Mouse (Mus musculus) kidney, adult 11 months (tissue): ENCODE results near the gene Skp1a.

Experiments
- DNase-seq: peaks from one replicate; pipeline ENCODE4 v3.0.0; 2022

Gene Skp1a

GRCm38 (mm10) chr11:52278991-52279390 is 47.2 kb downstream of the Skp1a start:
- DNase-seq, result no peak

- DNase-seq, result no peak
These were observed 47.9 kb downstream of the Skp1a start for GRCm38 (mm10) chr11:52279611-52280145.

- DNase-seq, result no peak
These were observed 49.0 kb downstream of the Skp1a start for GRCm38 (mm10) chr11:52280566-52281455.

GRCm38 (mm10) chr11:52281568-52282328 is 50.0 kb downstream of the Skp1a start:
- no peak for DNase-seq

GRCm38 (mm10) chr11:52282420-52282773 is 50.6 kb downstream of the Skp1a start:
- DNase-seq, result no peak

- peak; percentile 44 for DNase-seq
These were observed 51.2 kb downstream of the Skp1a start, which contains the start of gene Tcf7 for GRCm38 (mm10) chr11:52282774-52283595. Tcf7 (minus strand) TSS chr11:52283014.

- peak; percentile 42 for DNase-seq
These were observed 52.1 kb downstream of the Skp1a start for GRCm38 (mm10) chr11:52283596-52284571.

- no peak for DNase-seq
These were observed 54.6 kb downstream of the Skp1a start for GRCm38 (mm10) chr11:52286301-52286957.

- no peak for DNase-seq
These were observed 55.1 kb downstream of the Skp1a start for GRCm38 (mm10) chr11:52286958-52287305.

- no peak for DNase-seq
These were observed 60.6 kb downstream of the Skp1a start for GRCm38 (mm10) chr11:52292346-52292745.

GRCm38 (mm10) chr11:52292894-52293293 is 61.1 kb downstream of the Skp1a start:
- no peak for DNase-seq

GRCm38 (mm10) chr11:52294103-52294502 is 62.3 kb downstream of the Skp1a start:
- DNase-seq, result no peak
